Comparison of ENCODE assay signal across 9 mouse cellular contexts in the genomic region with DNA sequence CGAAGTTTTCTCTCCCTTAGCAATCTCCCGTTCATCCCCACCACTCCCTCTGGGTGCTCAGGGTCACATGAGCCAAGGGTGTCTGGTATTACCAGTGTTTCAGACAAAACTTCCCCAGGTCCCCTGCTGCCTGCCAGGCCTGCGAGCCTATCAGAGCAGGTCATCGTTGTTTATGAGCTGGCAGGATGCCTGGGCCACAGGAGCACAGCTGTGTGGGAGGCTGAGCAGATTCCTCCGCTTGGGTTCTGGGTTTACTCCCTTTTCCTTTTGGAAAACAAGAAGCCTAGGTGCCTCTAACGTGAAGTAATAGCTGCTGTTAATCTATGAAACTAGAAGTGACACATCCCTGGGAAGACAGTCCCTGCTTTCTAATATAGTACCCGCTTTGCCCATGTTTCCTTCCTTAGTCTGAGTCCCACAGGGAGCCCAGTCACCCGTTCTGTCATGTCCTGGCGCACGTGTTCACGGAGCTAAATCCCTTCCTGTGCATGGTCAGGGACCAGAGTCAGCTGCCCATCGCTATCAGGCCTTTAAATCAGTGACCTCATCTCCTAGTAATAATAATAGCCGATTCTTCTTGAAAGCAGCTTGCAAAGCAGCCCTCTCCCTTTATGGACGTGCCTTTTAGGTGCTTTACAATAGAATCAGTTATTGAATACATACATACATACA. TPM values are rescaled to one million over a fixed set of nuclear protein-coding genes. Genes with fewer than 3 reads are reported as not detected.
DNase-seq lines count a peak whose midpoint lies in the region; ATAC-seq and TF ChIP-seq lines count a peak whose summit lies in the region.
"Had no signal": no experiment of that assay in that cellular context is flagged by ENCODE, and none has a peak within 500 bp of the region (broad histone marks: within the 10 kb centered on the region; RNA-seq: fewer than 3 reads in every experiment).

No protein-coding gene starts in this region.

- H3K9me3 ChIP-seq in intestine, embryonic 16.5 days (ENCODE audit: control insufficient read depth, low read length), result no peaks in the 10 kb centered on the region

- no peak overlapping the region for H3K4me2 ChIP-seq in intestine, embryonic 16.5 days (ENCODE audit: low read depth, low read length)

- H3K27ac ChIP-seq in cerebellum, adult 2 months (ENCODE audit: insufficient read depth, low read length), result no peak overlapping the region
- H3K27ac ChIP-seq in intestine, embryonic 16.5 days (ENCODE audit: low read length), result peak overlapping the region; percentile 7; the same call in 1 of the 2 replicates

- intact Hi-C loops in gastrocnemius, postnatal 36 days (cut with DNase I), result no loop called here

- no peak for TF ChIP-seq POLR2A in cerebellum, adult 2 months (IDR thresholded peaks at IDR 0.05; ENCODE audit: borderline replicate concordance, insufficient read depth, low read length)

- ATAC-seq in intestine, embryonic 16.5 days, result peak; percentile 83

- no peak overlapping the region for H3K9ac ChIP-seq in intestine, embryonic 16.5 days (ENCODE audit: low read depth, low read length)

- H3K4me3 ChIP-seq in cerebellum, adult 2 months (replicated peaks; ENCODE audit: insufficient read depth, low read depth, low read length), result no peak overlapping the region
- H3K4me3 ChIP-seq in intestine, embryonic 16.5 days (ENCODE audit: low read length), result no peak overlapping the region
- H3K4me3 ChIP-seq: erythroblast, embryonic 14.5 days had no signal

- peaks cover 3% of the 10 kb centered on the region; the same call in 1 of the 2 replicates for H3K4me1 ChIP-seq in cerebellum, adult 2 months (ENCODE audit: control insufficient read depth, insufficient read depth, low read length)
- peaks cover 10% of the 10 kb centered on the region for H3K4me1 ChIP-seq in intestine, embryonic 16.5 days (ENCODE audit: control insufficient read depth, insufficient read depth, low read length)

- 16% methylated on average over 14 of the region's 14 CpGs for WGBS in cerebellum, adult 2 months
- WGBS in intestine, embryonic 16.5 days, result 24% methylated on average over 14 of the region's 14 CpGs

- H3K36me3 ChIP-seq in intestine, embryonic 16.5 days (ENCODE audit: control insufficient read depth, insufficient read depth, low read length), result no peaks in the 10 kb centered on the region

- peak; percentile 45 to 49 for DNase-seq in cerebellum, adult 2 months
- DNase-seq in cerebellum, adult 11 months, result no peak
- peak; percentile 83 for DNase-seq in adrenal gland, postnatal 14 days
- peak; percentile 42 to 60 for DNase-seq in gastrocnemius, postnatal 36 days
- DNase-seq in lung, postnatal 14 days, result peak; percentile 67
- peak; percentile 62 for DNase-seq in urinary bladder, postnatal 25 days (ENCODE audit: low spot score)
- no peak for DNase-seq in spleen, postnatal 10 days (ENCODE audit: low spot score in 2 of 2)

- H3K27me3 ChIP-seq in cerebellum, adult 2 months (ENCODE audit: control insufficient read depth, insufficient read depth, low read length), result no peaks in the 10 kb centered on the region
- H3K27me3 ChIP-seq in intestine, embryonic 16.5 days (replicated peaks; ENCODE audit: control insufficient read depth, insufficient read depth, low read length), result no peaks in the 10 kb centered on the region

- no peak for TF ChIP-seq CTCF in cerebellum, adult 2 months (IDR thresholded peaks at IDR 0.05; ENCODE audit: borderline replicate concordance, insufficient read depth, low read depth, low read length)

RNA-seq across cellular contexts. Expression of a gene that starts 9.4 kb away (rescaled TPM):
- polyA plus RNA-seq in cerebellum, adult 2 months (2012; rRNA removed), result 32.2 and 33.4 TPM in 2 replicates
- 22.5 and 24.2 TPM in 2 replicates for total RNA-seq in adrenal gland, postnatal 14 days (2021)
- 10 to 100 TPM; 25.0 to 27.0 TPM for total RNA-seq in gastrocnemius, postnatal 36 days (2021)
- 25.6 and 28.3 TPM in 2 replicates for polyA plus RNA-seq in intestine, embryonic 16.5 days (2015; fragmentation: Nextera tagmentation; extraction: Ambion mirVana)

RNA-seq across cellular contexts. Expression of a gene that starts 50.4 kb away (rescaled TPM):
- 0.24 and 0.46 TPM in 2 replicates for polyA plus RNA-seq in cerebellum, adult 2 months (2012; rRNA removed)
- 16.9 and 281 TPM in 2 replicates for total RNA-seq in adrenal gland, postnatal 14 days (2021)
- total RNA-seq in gastrocnemius, postnatal 36 days (2021), result under 1 TPM in 1 of 2 experiments, not detected in 1; 0.15 TPM
- polyA plus RNA-seq in intestine, embryonic 16.5 days (2015; fragmentation: Nextera tagmentation; extraction: Ambion mirVana), result 2.3 and 6.5 TPM in 2 replicates

Comparison
In these comparisons a context has a peak if more than half of its experiments do, and no peak if none do; other contexts are left out.
1. DNase-seq: peak in cerebellum, adult 2 months (2 of 2), adrenal gland, postnatal 14 days (single experiment), gastrocnemius, postnatal 36 days (2 of 2), lung, postnatal 14 days (single experiment) and urinary bladder, postnatal 25 days (single experiment); none in cerebellum, adult 11 months (single experiment) and spleen, postnatal 10 days (0 of 2).
2. RNA of a gene that starts 50.4 kb away (total RNA-seq): 16.9 to 281 TPM in adrenal gland, postnatal 14 days; 0.15 TPM in gastrocnemius, postnatal 36 days; every median in the first group is over 10 times any median in the second.